Mouse (Mus musculus): Measurements from ENCODE around the gene Mup3. TPM values are rescaled to one million over a fixed set of nuclear protein-coding genes. Genes with fewer than 3 reads are reported as not detected.

Gene Mup3
- polyA plus RNA-seq, 1 experiment from 2014 or later: not detected

Other genes starting within 250 kb of the Mup3 start
- gene Mup20, start 33.2 kb downstream of the Mup3 start, polyA plus RNA-seq (2015; fragmentation: Nextera tagmentation; extraction: Ambion mirVana): not detected in 2 replicates
- gene Mup21, start 63.5 kb upstream of the Mup3 start, polyA plus RNA-seq (2015; fragmentation: Nextera tagmentation; extraction: Ambion mirVana): not detected in 2 replicates
- 22.8 and 22.9 TPM in 2 replicates for gene Zfp37, start 143.7 kb upstream of the Mup3 start, polyA plus RNA-seq (2015; fragmentation: Nextera tagmentation; extraction: Ambion mirVana)
- 13.0 and 15.6 TPM in 2 replicates for gene Slc31a2, start 175.2 kb upstream of the Mup3 start, polyA plus RNA-seq (2015; fragmentation: Nextera tagmentation; extraction: Ambion mirVana)